Mouse (Mus musculus) urinary bladder, adult 18-20 months (tissue): Measurements from ENCODE around the gene Fuca1.
A peak's percentile ranks its signal among the peaks of the same experiment; 100 is the strongest.
"Not testable (repeated sequence)": the region's sequence is repeated elsewhere in the genome, so short reads cannot be mapped to it uniquely, and the experiment has no call there.

Experiments
- DNase-seq, 2 experiments: peaks; one replicate each; pipeline ENCODE4 v3.0.0; 2022; ENCODE audit warnings: low spot score in 2 of 2, mixed read lengths in 2 of 2

The Fuca1 gene

DNA sequence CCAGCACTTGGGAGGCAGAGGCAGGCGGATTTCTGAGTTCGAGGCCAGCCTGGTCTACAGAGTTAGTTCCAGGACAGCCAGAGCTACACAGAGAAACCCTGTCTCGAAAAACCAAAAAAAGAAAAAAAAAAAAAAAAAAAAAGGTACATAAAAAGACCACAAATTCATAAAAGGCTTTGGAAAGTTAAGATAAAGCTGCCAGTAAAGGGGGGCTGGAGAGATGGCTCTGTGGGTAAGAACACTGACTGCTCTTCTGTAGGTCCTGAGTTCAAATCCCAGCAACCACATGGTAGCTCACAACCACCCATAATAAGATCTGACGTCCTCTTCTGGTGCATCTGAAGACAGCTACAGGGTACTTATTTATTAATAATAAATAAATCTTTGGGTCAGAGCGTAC lies 59.7 kb downstream of the Fuca1 start:
- not testable (repeated sequence) for DNase-seq

DNA sequence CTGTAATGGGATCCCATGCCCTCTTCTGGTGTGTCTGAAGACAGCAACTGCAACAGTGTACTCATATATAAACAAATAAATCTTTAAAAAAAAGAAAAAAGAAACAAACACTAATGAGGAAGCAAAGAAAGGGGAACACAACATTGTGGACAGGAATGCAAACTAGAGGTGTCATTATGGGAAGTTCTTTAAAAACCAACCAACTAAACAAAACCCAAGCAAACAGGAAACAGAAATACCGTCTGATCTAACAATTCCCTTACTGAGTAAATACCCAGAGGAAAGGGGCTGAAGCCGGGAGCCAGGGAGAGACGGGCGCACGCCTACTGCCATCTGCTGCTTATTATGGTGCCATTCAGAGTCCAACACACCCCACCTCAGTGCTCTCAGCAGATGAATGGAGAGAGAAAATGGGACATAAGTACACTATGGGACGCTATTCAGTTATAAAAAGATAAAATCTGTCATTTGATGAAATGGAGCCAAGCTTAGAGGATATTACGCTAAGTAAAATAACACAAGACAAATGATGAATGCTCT lies 61.1 kb downstream of the Fuca1 start:
- DNase-seq, result no peak

DNA sequence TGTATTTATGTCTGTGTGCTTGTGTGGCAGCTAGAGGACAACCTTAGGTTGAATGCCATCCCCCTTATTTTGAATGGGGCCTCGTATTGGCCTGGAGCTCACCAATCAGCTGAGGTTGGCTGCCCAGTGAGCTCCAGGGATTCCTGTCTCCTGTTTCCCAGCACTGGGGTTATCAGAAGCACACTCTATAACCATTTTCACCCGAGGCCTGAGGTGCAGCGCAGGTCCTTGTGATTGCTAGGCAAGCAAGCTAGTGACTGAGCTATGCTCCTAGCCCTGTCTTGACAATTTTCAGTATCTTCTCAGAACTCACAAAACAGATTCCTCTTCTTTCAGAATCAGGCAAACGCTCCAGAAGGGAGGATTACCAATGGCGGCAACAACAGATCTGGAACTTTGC lies 64.0 kb downstream of the Fuca1 start:
- DNase-seq, result no peak

DNA sequence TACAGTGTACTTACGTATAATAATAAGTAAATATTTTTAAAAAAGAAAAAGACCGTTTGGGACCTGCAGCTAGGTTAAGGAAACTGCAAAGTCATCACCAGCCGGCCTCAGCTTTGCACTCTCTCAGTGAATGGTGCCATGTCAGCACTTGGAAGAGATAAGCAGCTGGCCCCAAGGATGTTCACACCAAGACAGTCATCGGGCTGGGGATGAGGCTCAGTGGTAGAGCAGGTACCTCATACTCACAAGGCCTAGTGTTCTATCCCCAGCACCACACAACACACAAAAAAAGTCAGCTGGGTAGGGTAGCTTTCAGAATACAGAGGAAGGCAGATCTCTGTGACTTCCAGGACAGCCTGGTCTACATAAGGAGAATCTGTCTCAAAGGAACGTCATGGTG lies 64.7 kb downstream of the Fuca1 start:
- DNase-seq, result no peak

DNA sequence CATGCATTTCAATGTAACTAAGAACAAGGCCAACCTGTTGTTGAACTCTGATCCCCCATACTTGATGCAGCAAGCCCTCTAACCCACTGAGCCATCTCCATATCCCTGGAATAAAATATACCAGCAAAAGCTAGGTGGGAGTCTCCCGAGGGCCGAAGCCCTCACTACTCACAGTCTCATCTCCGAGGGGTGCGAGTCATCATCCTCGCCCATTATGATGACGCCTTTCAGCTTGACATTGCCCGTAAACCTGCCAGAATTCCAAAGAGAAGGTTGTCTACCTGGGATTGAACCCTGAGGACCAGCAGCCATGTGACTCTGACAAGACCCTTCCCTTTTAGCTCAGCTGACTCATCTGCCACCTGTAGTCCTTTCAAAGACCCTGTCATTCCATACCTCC lies 65.2 kb downstream of the Fuca1 start:
- DNase-seq, result no peak

DNA sequence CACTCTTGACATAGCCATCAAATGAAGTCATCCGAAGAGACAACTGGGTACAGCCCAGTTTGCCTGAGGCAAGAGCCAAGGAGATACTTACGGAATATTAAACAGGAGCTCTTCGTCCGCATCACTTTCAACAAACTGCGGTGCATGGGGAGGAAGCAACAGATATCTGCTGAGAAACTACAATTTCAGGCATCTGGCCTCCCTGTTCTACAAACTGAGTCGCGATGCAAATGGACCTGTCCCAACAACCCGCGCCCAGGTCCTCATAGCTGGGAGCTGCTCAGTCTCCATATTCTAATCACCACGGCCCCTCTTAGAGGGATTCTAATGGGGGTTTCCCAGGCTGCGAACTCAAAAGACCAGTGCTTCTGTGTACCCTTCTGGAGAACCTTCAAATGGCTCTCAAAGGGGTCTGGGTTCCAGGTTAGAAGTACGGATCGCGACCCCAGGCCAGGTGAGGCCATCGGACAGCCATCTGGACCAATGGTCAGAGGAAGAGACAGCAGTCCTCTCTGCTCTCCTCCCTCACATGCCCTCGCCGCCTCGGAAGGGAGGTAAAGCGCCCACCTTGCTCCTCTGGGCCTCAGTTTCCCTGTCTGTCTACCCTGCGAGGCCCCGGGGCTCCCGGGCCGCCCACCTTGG lies 65.9 kb downstream of the Fuca1 start:
- DNase-seq, result peak in 1 of 2 experiments; percentile 20

DNA sequence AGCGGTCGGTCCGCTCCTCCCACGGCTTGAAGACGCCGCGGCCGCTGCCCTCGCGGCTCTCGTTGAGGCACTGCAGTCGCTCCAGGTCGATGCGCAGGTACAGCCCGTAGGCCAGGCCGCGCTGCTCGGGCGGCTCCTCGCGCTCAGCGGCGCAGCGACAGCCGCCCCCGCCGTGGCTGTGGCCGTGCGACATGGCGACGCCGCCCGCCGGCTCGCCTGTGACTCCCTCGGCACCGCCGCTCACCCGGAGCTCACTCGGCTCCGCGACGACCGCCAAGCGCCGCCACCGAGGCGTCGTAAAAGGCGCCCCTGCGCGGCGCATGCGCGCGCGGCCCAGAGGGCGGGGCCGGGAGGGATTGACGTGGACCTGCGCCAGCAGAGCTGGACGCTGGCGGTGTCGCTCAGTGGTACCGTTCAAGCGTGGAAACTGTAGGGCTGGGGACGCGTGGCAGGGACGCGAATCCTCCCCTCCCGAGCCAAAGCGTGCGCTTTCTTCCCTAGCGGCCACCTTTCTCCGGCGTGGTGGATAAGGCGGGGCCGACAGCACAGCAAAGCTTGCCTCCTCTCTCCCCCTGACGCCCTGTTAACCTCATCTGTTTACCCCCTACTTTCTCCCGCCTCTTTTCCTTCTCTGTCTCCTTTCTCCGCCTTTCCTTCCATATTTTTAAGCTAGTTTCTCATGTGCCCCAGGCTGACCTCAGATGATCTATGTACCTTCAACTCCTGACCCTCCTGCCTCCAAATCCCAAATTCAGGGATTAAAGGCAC lies 66.6 kb downstream of the Fuca1 start, which contains the start of gene Pithd1:
Gene Pithd1, minus strand, starts transcription at position 322 of the 768 bp plus-strand sequence.
- peak; percentile 88 to 91 for DNase-seq

DNA sequence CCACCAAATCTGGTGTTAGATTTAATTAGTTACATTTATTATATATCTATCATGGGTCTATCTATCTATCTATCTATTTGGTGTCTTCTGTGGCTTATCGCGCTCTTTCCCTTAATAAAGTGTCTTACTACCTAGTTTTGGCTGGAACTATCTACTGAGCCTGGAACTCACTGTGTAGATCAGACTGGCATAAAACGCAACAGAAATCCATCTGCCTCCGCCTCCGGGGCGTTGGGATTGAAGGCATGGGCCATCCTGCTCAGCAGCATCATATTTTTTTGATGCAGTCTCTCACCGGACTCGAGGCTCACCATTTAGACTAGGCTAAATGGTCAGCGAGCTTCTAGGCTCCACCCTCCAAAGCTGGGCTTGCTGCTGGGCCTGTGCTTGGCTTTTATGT lies 67.2 kb downstream of the Fuca1 start:
- no peak for DNase-seq
